Mouse (Mus musculus) adrenal gland, adult 8-10 months (tissue): ENCODE measurements around the gene Fcrl6. TPM values are rescaled to one million over a fixed set of nuclear protein-coding genes. Genes with fewer than 3 reads are reported as not detected.

Experiments used
- total RNA-seq, 4 experiments: library from RNA; stranded (reverse); gene quantifications; 2 replicates each; pipeline ENCODE4 v1.2.4; 2022

The Fcrl6 gene
- total RNA-seq, 4 experiments from 2014 or later, result not detected

Other genes starting within 250 kb of the Fcrl6 start
- gene Pigm, start 226.0 kb downstream of the Fcrl6 start, total RNA-seq, result 10 to 100 TPM; 11.1 to 13.2 (median 11.8) TPM
- gene Slamf9, start 127.2 kb downstream of the Fcrl6 start, total RNA-seq, result 10 to 100 TPM in 1 of 4 experiments, 1 to 10 TPM in 3; 5.2 to 11.3 (median 6.2) TPM
- 1 to 10 TPM; 1.5 to 6.6 (median 3.6) TPM for gene Igsf9, start 120.8 kb downstream of the Fcrl6 start, total RNA-seq
- gene Tagln2, start 102.5 kb downstream of the Fcrl6 start, total RNA-seq, result 10 to 100 TPM; 68.5 to 90.2 (median 77.9) TPM
- under 1 TPM; 0.17 to 0.62 (median 0.36) TPM for gene Cfap45, start 81.8 kb downstream of the Fcrl6 start, total RNA-seq
- gene Vsig8, start 46.6 kb downstream of the Fcrl6 start, total RNA-seq, result 1 to 10 TPM in 1 of 4 experiments, under 1 TPM in 2, not detected in 1; 0.38 to 1.1 (median 0.43) TPM
- 1 to 10 TPM in 1 of 4 experiments, under 1 TPM in 3; 0.17 to 1.1 (median 0.89) TPM for gene Slamf8, start 12.0 kb downstream of the Fcrl6 start, total RNA-seq
- gene Dusp23, start 30.4 kb upstream of the Fcrl6 start, total RNA-seq, result 1 to 10 TPM; 4.4 to 9.5 (median 4.8) TPM
- under 1 TPM in 2 of 4 experiments, not detected in 2; 0.16 to 0.28 TPM for gene Crp, start 95.5 kb upstream of the Fcrl6 start, total RNA-seq